Mouse (Mus musculus): ENCODE measurements around the gene Bri3bp.

- TF ChIP-seq CTCF (conservative IDR thresholded peaks at IDR 0.05; ENCODE audit: low read length) (no peak), NANOG (IDR thresholded peaks at IDR 0.05; ENCODE audit: borderline replicate concordance, low read length) (no peak), POU5F1 (IDR thresholded peaks at IDR 0.05; ENCODE audit: borderline replicate concordance, low read length) (no peak)
Observed at GRCm38 (mm10) chr5:125407020-125407830, 34.1 kb upstream of the Bri3bp start.
